Mouse (Mus musculus): ENCODE measurements at regions not wholly inside any gene's neighbourhood (a gene's known extent, or its start where the extent isn't known, plus 50 kb on each side); places are given as distances from the start of the nearest gene placed in this dataset.

DNA sequence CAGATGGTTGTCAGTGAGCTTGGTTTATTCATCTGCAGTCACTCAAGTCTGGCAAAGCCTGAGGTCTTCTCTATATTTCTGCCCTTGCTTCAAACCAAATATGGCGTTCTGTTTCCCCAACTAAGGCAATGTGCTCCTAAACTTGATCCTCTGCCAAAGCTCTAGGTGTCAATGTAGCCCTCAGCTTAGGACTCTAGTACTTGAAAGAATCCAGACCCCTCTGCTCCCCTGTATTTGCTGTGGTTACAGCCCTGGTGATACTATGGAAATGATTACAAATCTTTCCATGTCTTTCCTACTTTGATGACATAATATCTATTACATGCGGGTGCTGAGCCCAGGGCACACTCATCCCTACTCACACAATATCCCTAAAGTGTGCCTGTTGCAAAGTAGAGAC is 672.9 kb upstream of the Tbl1xr1 start:
- DNase-seq (ENCODE audit: low spot score): no peak

DNA sequence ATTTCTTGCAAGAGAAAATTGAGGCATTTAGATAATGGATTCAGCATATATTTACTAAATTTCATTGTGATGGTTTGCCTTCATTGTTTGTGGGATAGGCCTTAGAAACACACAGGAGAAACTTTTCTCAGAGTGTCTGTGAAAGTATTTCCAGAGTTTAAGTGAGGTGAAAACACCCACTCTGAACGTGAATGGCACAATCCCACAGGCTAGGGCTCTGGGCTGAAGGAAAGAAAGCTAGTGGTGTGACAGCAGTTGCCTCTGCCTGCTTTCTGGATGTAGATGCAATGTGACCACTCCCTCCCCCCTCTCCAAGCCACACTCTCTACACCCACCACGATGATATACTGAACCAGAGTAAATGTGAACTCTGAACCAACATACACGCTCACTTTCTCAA is 672.4 kb upstream of the Tbl1xr1 start:
- DNase-seq (ENCODE audit: low spot score): no peak

DNA sequence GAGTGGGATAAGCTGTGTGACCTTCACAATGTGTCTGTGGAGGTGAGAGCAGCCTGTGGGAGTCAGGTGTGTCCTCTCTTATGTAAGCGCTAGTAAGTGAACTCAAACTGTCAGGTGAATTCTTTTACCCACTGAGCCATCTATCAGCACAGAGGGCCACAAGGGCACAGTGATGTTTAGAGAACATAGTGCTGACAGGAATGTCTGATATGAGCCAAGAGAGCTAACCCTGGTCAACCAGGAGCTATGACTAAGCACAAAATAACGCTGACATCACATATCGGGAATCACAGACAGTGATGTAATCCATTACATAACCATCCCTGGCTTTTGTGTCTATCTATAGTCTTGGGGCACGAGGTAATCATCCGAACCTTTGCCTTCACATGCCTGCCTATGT is 669.4 kb upstream of the Tbl1xr1 start:
- DNase-seq (ENCODE audit: low spot score): no peak

DNA sequence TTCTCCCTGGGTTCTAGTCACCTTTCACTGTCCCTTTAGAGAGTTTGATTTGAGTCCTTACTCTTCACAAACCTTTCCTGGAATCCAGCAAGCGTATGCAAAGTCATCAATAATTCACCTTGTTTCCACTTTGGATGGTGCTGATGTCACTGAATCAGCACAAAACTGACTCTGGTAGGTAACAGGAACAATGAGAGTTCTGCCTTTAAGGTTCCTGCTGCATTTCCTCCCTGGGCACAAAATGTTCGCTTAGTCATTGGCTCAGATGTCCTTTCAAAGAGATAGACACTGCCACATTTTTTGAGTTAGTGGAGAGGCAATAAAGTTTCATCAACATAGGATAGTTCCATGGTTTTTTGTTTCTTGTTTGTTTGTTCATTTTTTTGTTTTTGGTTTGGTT is 664.4 kb upstream of the Tbl1xr1 start:
- DNase-seq (ENCODE audit: low spot score): no peak

DNA sequence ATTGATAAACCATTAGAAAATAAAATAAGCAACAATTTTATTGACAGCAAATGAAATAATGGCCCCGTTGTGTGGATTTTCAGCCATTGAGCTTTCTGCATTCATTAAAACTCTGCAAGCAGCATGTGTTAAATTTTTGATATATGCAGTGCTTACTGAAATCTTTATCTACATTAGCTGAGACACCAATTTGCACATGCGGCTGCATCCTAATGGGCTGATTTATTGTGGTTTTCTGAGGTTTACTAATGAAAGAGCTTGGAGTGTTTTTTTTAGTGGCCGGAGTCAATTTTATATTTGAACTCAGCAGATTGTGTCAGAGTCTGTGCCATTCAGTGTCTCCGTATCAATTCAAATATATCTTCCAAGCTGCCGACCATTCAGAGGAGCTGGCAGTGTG is 653.3 kb upstream of the Tbl1xr1 start:
- DNase-seq (ENCODE audit: low spot score): no peak

DNA sequence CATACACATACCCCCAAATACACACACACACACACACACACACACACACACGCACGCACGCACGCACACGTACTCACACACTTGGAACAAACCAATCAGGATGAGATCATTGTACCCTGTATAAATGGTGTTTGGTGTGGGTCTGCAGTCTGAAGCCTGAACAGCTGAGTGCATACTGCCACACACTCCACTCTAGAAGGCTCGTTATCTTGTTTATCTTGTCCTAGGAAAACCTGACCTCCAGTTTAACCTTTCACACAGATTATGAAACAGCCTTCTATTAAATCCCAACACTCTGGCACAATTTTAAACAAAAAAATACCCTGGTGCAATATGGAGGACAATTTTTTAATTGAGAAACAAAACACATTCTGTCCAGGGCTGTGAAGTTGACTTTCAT is 649.9 kb upstream of the Tbl1xr1 start:
- no peak for DNase-seq (ENCODE audit: low spot score)

DNA sequence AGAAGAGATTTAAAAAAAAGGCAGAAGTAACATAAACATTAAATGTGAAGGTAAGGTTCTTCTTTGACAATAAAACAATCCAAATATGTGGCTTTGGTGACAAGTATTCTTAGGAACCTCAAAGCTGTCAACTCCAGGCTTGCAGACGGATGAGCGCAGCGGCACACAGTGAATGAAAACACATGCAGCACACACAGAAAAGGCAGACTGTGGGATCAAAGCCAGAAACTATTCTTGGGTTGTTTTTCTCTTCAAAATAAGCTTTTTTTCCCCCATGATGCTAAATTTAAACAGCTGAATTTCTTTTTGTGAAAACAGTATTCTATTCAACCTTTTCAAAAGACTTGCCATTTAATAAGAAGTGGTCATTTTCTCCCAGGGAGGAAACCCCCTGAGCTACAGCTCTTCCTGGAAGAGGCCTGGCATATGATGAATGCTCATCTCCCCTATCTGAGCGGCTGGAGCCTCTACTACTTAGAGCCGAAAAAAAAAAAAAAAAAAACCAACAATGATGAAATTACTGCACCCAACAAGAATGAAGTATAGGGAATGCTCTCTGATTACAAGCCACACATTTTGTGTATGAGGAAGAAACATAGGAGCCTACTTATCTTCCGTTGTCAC is 648.9 kb upstream of the Tbl1xr1 start:
- DNase-seq (ENCODE audit: low spot score): no peak

DNA sequence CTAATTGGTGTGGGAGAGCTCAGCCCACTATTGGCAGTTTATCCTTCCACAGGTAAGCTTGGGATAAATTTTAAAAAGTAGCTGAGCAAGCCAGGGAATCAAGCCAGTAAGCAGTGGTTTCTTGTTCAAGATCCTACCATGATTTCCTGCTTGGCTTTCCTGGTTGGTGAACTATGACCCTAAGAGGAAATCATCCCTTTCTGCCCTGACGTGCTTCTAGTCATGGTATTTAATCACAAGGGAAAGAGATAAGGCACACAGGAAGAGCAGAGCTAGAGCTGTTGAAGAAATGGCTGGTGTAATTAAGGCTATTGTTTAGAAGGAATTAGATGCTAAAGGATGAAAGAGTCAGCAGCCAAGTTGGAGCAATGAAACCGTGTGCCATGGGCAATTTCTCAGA is 648.3 kb upstream of the Tbl1xr1 start:
- DNase-seq (ENCODE audit: low spot score): no peak

DNA sequence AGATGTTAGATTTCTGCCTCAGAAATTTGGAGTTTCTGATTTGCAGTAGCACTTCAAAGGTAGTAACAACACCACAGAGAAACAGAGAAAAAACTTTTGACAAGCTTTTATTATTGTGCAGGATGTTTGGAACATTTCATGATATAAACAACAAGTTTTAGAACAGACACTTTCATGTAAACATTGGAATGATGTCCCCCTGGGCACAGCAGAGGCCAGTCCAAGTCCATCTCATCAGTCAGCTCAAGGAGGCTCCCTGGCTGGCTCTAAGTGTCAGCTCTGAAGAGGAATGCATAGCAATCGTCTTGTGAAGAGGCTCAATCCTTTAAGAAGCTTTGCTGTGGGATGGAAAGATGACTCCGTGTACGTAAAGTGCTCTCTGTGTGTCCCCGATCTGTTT is 612.2 kb upstream of the Tbl1xr1 start:
- DNase-seq (ENCODE audit: low spot score): no peak

DNA sequence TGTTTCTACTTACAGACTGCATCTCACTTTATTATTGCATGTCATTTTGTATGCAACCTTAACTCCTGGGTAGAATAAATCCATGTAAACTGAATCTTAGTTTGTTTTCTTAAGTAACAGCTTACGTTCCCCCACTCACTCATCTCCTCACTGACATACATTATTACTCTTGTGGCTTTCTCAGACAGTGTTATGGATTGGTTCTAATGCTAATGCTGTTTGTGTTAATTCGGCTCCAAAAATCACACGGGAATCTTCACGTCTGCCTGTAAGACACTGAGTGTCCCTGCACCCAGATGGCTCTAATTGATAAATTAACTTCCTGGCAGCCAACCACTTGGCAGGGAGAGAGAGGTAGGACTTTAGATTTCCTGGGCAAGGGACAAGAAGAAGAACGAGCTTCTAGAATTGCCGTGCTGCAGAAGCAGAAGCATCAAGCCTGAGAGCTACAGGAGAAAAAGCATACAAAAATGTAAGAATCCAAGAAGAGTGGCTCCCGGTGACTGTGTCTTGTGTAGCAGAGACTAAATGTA is 610.3 kb upstream of the Tbl1xr1 start:
- DNase-seq (ENCODE audit: low spot score): no peak

DNA sequence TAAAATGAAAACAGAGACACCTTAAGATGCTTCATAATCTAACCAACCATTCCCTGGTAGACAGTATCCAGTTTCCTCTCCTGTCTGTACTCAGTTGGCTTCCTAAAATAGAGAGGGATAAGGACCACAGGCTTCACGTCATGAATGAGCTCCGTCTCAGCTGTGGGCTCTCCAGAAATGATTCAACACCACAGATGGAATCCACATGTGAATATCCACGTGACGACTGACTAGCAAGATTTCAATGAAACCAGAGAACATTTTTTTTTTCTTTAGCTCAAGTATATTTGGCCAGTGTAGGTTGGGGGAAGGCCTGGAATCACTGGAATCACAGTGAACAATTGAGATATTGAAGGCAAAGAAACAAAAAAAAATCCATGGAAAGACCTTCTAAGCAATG is 599.1 kb upstream of the Tbl1xr1 start:
- no peak for DNase-seq (ENCODE audit: low spot score)

DNA sequence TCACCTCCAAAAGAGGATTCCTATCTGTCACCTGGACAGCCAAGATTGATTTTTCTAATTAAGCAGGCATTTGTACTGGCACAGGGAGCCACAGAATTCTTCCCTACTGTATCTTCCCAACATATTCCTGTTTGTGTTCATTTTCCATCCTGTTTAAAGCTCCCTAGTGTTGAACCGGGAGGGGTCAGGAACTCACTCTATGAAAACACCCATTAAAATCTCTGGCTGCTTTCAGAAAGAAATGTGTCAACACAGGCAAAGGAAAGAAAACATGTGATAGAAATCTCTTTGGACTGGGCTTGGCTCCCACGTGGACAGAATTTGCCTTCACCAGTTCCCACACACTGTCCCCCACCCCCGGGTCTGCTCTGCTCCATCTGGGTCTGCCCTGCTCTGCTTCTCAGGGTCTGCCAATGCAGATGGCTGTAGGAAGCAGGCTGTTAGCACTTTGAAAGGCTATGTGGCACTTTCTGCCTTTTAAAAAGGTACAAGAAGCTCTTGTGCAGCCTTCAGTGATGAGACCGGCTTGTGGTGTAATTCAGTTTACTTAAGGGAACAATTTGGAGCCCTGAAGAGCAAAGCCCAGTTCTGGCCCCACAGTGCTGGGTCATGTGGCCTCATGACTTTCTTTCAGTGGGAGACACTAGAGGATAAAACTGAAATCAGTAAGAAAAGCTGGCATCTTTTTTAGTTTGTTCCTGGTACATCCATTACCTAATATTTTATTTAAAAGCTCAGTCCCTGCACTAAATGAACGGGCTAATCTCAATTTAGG is 597.2 kb upstream of the Tbl1xr1 start:
- DNase-seq (ENCODE audit: low spot score): peak; percentile 20

DNA sequence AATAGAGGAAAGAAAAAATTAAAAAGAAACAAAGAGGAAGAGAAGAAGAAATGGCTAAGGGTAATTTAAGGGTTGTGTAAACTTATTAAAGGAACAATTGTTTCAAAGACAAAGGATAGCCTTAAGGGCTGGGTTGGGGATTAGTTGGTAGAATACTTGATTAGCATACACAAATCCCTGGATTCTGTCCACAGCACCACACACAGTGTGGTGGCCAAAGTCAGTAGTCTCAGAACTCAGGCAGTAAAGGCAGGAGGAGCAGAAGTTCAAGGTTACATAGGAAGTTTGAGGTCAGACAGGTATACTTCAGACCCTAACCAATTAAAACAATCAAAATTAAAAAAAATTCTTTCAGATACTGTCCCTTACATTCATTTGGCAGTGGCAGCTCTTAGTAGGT is 596.6 kb upstream of the Tbl1xr1 start:
- DNase-seq (ENCODE audit: low spot score): no peak

DNA sequence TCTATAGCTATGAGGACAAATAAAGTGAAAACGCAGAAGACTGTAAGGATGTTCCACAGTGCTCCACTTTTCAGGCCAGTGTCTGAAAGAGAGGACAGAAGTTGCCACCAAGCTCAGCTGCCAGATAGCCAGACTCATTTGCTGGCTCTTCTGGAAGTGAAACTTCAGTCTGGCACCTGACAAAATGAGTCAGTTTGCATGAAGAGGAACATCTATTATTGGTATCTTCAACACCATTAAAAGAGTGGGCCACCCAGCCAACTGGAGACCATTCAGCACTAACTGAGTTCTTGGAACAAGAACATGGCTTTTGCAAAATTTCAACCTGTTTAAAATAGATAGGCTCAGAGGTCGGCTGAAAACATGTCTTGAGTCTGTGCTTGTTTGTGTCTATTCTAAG is 592.4 kb upstream of the Tbl1xr1 start:
- DNase-seq (ENCODE audit: low spot score): no peak

DNA sequence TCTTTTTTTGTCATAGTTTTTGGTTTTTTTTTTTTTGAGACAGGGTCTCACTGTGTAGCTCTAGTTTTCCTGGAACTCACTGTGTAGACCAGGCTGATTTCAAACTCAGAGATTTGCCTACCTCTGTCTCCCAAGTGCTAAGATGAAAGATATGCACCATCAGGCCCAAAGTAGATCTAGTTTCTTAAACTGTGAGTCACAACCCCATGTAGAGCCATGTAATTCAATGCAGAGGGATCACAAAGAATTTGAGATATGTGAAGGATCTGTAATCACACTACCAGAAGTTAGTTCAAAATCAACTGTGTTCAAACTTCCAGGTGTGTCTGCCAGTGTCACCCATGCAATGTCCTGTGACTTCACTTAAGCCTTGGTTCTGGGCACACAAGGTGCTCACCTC is 591.0 kb upstream of the Tbl1xr1 start:
- no peak for DNase-seq (ENCODE audit: low spot score)

DNA sequence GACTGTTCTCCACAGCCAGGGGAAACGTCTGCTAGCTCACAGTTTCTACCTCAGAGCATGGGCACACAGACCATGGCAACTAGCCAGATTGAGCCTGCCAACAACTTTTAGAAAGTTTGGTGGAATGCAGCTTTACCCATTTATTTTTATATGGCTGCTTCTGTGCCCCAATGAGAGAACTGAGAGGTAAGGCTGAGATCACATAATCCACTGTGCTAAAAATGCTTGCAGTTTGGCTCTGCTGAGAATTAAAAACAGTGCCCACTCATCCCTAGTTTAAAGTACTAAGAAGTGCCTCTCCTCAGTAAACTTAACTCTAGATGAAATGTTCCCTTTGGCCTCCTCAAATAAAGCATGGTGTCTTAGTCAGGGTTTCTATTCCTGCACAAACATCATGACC is 586.9 kb upstream of the Tbl1xr1 start:
- no peak for DNase-seq (ENCODE audit: low spot score)

DNA sequence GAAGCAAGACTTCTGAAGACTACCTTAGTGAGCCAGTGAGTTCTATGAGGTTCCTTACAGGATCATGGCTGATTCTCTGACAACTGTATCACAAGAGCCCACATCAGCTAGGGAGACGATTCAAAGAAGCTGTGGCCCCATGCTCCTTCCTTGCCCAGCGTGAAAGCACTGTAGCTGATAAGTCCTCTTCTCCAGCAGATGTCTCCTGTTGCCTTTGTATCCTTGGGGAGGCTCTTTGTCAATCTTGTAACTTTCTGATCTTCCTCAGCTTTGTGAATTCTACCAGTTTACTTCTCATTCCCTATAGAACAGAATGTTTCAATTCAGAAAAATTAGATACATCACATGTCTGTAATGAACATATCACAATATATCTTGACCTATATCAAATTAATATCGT is 584.0 kb upstream of the Tbl1xr1 start:
- DNase-seq (ENCODE audit: low spot score): no peak

DNA sequence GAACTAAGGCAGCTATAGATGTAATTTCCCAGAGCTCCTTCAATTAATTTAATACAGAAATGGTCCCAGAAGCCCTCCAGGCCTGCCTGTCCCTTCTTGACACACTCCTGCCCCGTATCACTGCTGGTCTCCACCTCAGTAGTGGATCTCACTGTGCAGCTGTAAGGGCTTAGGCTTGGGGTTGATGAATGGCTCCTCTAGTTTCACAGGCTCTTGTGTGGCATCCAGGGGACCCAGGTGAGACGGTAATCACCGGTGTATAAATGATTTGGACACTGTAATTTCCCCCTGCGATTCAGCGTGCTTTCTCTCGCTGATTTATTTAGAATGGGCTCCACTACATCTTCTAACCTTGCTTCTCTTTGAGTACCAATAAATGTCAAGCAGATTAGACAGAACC is 583.1 kb upstream of the Tbl1xr1 start:
- no peak for DNase-seq (ENCODE audit: low spot score)

DNA sequence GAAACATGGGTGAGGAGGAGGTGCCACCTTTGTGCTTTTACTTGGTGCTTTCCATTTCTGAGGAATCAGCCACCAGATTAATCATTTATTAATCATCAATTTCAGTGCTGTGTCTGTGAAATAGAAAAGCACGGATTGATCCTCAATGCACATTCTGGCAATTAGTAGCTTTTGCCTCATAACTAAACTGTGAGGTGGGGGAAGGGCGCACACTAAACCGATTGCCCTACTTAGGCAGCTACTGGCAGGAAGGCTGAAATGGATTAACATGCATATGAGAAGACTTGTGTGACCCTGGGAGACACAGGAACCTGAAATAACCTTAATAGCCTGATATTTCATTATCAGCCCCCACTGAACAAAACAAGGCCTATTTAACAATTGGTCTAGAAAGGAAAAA is 581.5 kb upstream of the Tbl1xr1 start:
- peak; percentile 67 for DNase-seq (ENCODE audit: low spot score)

DNA sequence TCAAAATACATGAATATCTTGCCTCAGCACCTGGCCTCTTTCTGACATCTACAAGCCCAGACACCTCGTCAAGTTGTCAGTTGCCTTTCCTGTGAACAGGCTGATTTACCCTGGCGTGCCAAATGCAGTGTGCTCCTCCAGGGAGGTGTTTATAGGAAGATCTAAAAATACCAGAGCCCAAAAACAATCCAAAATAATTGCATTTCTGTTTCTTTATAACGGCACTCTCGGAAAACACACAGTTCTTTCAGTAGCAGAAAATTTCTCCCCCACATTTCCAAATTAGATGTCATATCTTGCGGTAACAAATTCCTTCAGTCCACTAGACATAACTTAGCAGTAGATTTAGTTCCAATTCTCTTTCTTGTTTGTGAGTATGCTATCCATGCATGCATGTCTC is 580.8 kb upstream of the Tbl1xr1 start:
- DNase-seq (ENCODE audit: low spot score): no peak

DNA sequence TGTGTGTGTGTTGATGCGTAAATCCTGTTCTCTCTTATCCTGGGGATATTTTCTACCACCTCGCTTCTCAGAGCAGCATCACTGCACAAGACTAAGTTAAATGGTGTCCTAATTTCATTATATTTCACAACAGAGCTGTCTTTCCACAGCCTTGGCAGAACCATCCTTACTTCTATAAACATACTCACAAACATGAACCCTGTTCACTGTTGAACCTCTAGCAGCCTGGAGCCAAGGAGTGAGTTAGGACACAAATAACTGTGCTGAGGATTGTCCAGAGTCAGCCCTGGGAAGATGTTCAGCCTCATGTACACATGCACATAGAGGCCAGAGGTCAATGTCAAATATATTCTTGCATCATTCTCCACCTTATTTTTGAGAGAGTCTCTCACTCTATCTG is 580.3 kb upstream of the Tbl1xr1 start:
- DNase-seq (ENCODE audit: low spot score): no peak

DNA sequence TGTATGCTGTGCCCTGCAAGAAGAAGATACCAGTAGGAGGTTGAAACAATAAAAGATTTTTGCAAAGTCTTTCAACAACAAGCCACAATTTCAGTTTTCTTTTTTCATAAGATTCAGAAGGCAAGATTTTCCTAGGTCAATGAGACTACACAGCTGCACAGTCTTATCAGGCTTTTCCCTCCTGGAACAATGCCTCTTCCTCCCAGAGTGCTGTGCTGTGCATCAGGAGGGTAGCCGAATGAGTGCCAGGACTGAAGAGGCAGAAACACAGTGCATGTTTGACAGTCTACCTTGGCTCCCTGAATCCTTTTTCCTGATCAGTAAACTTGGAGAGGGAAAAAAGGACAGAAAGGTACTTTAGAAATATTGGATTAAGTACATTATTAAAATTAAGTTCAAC is 579.4 kb upstream of the Tbl1xr1 start:
- DNase-seq (ENCODE audit: low spot score): no peak

DNA sequence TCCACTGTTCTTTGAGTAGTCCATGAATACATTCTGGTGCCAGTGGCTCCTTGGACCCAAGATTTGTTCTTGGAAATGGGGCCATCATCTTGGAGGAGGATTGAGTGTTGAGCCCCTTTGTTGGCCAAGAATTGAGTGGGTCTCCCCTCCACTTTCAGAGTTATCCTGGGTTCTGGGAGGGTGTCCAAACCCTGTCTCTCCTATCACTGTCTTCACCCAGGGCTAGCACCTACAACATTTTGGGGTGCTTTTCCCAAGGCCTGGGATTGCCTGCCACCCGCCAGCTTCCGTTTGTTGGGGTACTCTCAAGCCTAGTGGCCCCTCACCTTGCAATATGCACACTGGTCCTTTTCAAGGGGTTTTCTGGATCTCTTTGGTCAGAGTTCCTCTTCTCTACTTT is 568.8 kb upstream of the Tbl1xr1 start:
- DNase-seq (ENCODE audit: low spot score): no peak

DNA sequence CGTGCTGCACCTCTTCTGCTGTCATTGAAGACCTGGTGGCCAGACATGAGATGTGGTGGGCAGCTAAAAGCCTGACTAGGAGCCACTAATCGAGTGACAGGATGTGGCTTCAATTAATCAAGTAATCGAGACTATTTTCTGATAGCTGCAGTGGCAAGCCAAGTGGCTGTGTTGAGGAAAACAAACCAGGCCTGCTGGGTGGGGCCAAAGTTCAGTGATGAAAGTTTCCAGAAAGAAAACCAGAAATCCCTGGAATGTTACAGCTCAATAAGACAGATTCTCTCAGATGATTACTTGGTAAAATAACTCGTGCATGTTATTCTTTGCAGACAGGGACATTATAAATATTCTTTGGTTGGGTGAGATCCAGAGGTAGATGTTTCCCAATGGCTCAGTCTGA is 564.4 kb upstream of the Tbl1xr1 start:
- no peak for DNase-seq (ENCODE audit: low spot score)
